Comparison of ENCODE assay signal across 8 mouse cellular contexts in the genomic region with DNA sequence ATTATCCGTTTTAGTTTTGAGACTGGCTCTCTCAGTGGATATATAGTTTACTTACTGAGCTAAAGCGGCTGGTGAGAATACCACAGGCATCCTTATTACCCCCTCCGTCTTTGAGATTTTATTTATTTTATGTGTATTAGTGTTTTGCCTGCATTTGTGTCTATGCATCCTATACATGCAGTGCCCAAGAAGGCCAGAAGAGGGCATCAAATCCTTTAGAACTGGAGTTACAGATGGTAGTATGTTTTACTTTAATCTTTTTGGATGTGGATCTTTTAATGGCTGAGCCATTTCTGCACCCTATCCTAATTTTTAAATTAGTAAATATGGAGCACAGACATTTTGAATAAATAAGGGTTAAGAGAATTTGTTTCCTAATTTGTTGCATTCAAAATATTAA.
DNase-seq lines count a peak whose midpoint lies in the region; ATAC-seq and TF ChIP-seq lines count a peak whose summit lies in the region.
"Had no signal": no experiment of that assay in that cellular context is flagged by ENCODE, and none has a peak within 500 bp of the region (broad histone marks: within the 10 kb centered on the region; RNA-seq: fewer than 3 reads in every experiment).

No protein-coding gene starts in this region.

- peak; percentile 45 for DNase-seq in A20 (ENCODE audit: low read depth, low spot score)
- DNase-seq in CD8-positive naive resting alpha-beta T cell, adult 2 months (ENCODE audit: low read depth in 2 of 2, low spot score in 2 of 2): peak; percentile 63 to 71
- peak; percentile 17 for DNase-seq in c-Kit-negative CD71-positive TER-119-positive erythroid progenitor cells, embryonic 14.5 days (ENCODE audit: low read depth, low spot score)
- DNase-seq in kidney, postnatal 36 days: peak; percentile 60 to 88
- peak in 2 of 3 experiments; percentile 24 to 26 for DNase-seq in liver, embryonic 14.5 days (ENCODE audit: low read depth in 3 of 3, low spot score in 3 of 3)
- DNase-seq in right cerebral cortex, postnatal 25 days: peak; percentile 52

- no peaks in the 10 kb centered on the region for H3K36me3 ChIP-seq in forebrain, embryonic 15.5 days
- no peaks in the 10 kb centered on the region for H3K36me3 ChIP-seq in liver, embryonic 14.5 days (replicated peaks; ENCODE audit: control insufficient read depth, insufficient read depth, low read depth)
- H3K36me3 ChIP-seq: stomach, embryonic 15.5 days had no signal

- H3K4me3 ChIP-seq in forebrain, embryonic 15.5 days: no peak overlapping the region
- H3K4me3 ChIP-seq in liver, embryonic 14.5 days (ENCODE audit: insufficient read depth in 1 of 2, low read depth in 2 of 2, low read length in 2 of 2): no peak overlapping the region
- H3K4me3 ChIP-seq: stomach, embryonic 15.5 days had no signal

- WGBS in forebrain, embryonic 15.5 days: 23% methylated on average over 3 of the region's 3 CpGs
- 16% methylated on average over 3 of the region's 3 CpGs for WGBS in liver, embryonic 14.5 days (ENCODE audit: insufficient replicate concordance)

- H3K27ac ChIP-seq in forebrain, embryonic 15.5 days (replicated peaks): no peak overlapping the region
- H3K27ac ChIP-seq in liver, embryonic 14.5 days: no peak overlapping the region
- H3K27ac ChIP-seq: stomach, embryonic 15.5 days had no signal

- H3K4me1 ChIP-seq in forebrain, embryonic 15.5 days: no peaks in the 10 kb centered on the region
- no peaks in the 10 kb centered on the region for H3K4me1 ChIP-seq in liver, embryonic 14.5 days (replicated peaks; ENCODE audit: control insufficient read depth in 2 of 2, insufficient read depth in 2 of 2, low read length in 1 of 2)
- H3K4me1 ChIP-seq: stomach, embryonic 15.5 days had no signal

- no peaks in the 10 kb centered on the region for H3K27me3 ChIP-seq in forebrain, embryonic 15.5 days
- no peaks in the 10 kb centered on the region for H3K27me3 ChIP-seq in liver, embryonic 14.5 days (ENCODE audit: control insufficient read depth, insufficient read depth, low read length)
- H3K27me3 ChIP-seq: stomach, embryonic 15.5 days had no signal

- 0 out of 2 replicates have a peak, but pooled peaks have one; percentile 46 for ATAC-seq in forebrain, embryonic 15.5 days (replicated peaks)
- ATAC-seq in liver, embryonic 14.5 days (ENCODE audit: insufficient read depth): no peak

- no peak overlapping the region for H3K4me2 ChIP-seq in forebrain, embryonic 15.5 days (replicated peaks)
- H3K4me2 ChIP-seq in liver, embryonic 14.5 days (ENCODE audit: low read depth): no peak overlapping the region
- H3K4me2 ChIP-seq: stomach, embryonic 15.5 days had no signal

- TF ChIP-seq CTCF in liver, embryonic 14.5 days (IDR thresholded peaks at IDR 0.05; ENCODE audit: low read depth): peak; percentile 65; the same call in 1 of the 2 replicates

- TF ChIP-seq EP300 in liver, embryonic 14.5 days (IDR thresholded peaks at IDR 0.05; ENCODE audit: low read depth): no peak

- H3K9me3 ChIP-seq in forebrain, embryonic 15.5 days: no peaks in the 10 kb centered on the region
- H3K9me3 ChIP-seq in liver, embryonic 14.5 days (ENCODE audit: control insufficient read depth, low read length): no peaks in the 10 kb centered on the region
- H3K9me3 ChIP-seq: stomach, embryonic 15.5 days had no signal

- H3K9ac ChIP-seq in forebrain, embryonic 15.5 days (replicated peaks): no peak overlapping the region
- H3K9ac ChIP-seq in liver, embryonic 14.5 days (replicated peaks): no peak overlapping the region
- H3K9ac ChIP-seq: stomach, embryonic 15.5 days had no signal

Comparison
In these comparisons a context has a peak if more than half of its experiments do, and no peak if none do; other contexts are left out.
1. DNase-seq: peak in every context shown above with its lines; median percentile 74 in kidney, postnatal 36 days; 67 in CD8-positive naive resting alpha-beta T cell, adult 2 months; 52 in right cerebral cortex, postnatal 25 days; 45 in A20; 25 in liver, embryonic 14.5 days; 17 in c-Kit-negative CD71-positive TER-119-positive erythroid progenitor cells, embryonic 14.5 days.